Mouse (Mus musculus): ENCODE results near the gene Ptchd4. TPM values are rescaled to one million over a fixed set of nuclear protein-coding genes. Genes with fewer than 3 reads are reported as not detected.
A peak's percentile ranks its signal among the peaks of the same experiment; 100 is the strongest.

The Ptchd4 gene
- polyA plus RNA-seq, 1 experiment from 2014 or later = not detected

- 65% methylated on average over 4 of the region's 4 CpGs for WGBS (ENCODE audit: insufficient replicate concordance)
- H3K36me3 ChIP-seq (replicated peaks; ENCODE audit: insufficient read depth, low read length) = no peaks in the 10 kb centered on the region
- no peak overlapping the region for H3K4me3 ChIP-seq (ENCODE audit: low read depth, low read length)
- H3K4me1 ChIP-seq (ENCODE audit: insufficient read depth) = no peaks in the 10 kb centered on the region
- no peaks in the 10 kb centered on the region for H3K27me3 ChIP-seq (ENCODE audit: insufficient read depth, low read length)
- no peaks in the 10 kb centered on the region for H3K9me3 ChIP-seq (ENCODE audit: low read length)
- H3K9ac ChIP-seq (replicated peaks) = no peak overlapping the region
- ATAC-seq (no peak), DNase-seq (no peak)
- H3K27ac ChIP-seq (ENCODE audit: low read depth) = no peak overlapping the region
- H3K4me2 ChIP-seq (ENCODE audit: low read depth, low read length) = no peak overlapping the region
- no peak for TF ChIP-seq CTCF (IDR thresholded peaks at IDR 0.05; ENCODE audit: low read depth)
- TF ChIP-seq EP300 (IDR thresholded peaks at IDR 0.05; ENCODE audit: low read depth) = no peak
These were observed 17.8 kb upstream of the Ptchd4 start for GRCm38 (mm10) chr17:42297986-42298385.

DNA sequence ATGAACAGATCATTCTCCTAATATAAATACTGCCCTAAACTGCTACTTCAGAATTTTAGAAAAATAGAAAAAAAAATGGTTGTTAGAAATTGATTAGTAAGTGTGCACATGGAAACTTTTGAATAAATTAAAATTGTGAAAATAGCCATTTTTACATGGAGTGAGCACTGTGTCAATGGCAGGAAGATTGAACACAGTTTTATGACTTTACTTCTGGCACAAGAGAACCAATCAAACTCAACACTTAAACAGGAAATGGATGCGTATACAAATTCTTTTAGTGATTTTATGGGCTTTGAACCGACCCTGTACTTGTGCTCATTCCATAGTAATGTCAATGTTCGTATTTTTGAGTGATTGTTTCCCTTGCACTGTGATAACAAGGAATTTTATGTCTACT is 16.1 kb upstream of the Ptchd4 start:
- no peak overlapping the region for H3K9ac ChIP-seq (replicated peaks)
- no peak overlapping the region for H3K4me2 ChIP-seq (ENCODE audit: low read depth, low read length)
- H3K9me3 ChIP-seq (ENCODE audit: low read length) = no peaks in the 10 kb centered on the region
- no peaks in the 10 kb centered on the region for H3K36me3 ChIP-seq (replicated peaks; ENCODE audit: insufficient read depth, low read length)
- TF ChIP-seq CTCF (IDR thresholded peaks at IDR 0.05; ENCODE audit: low read depth) = no peak
- TF ChIP-seq EP300 (IDR thresholded peaks at IDR 0.05; ENCODE audit: low read depth) = no peak
- H3K27me3 ChIP-seq (ENCODE audit: insufficient read depth, low read length) = no peaks in the 10 kb centered on the region
- 40% methylated on average over 3 of the region's 3 CpGs for WGBS (ENCODE audit: insufficient replicate concordance)
- H3K27ac ChIP-seq (ENCODE audit: low read depth) = no peak overlapping the region
- H3K4me3 ChIP-seq (ENCODE audit: low read depth, low read length) = no peak overlapping the region
- H3K4me1 ChIP-seq (ENCODE audit: insufficient read depth) = no peaks in the 10 kb centered on the region
- ATAC-seq (no peak), DNase-seq (no peak)

DNA sequence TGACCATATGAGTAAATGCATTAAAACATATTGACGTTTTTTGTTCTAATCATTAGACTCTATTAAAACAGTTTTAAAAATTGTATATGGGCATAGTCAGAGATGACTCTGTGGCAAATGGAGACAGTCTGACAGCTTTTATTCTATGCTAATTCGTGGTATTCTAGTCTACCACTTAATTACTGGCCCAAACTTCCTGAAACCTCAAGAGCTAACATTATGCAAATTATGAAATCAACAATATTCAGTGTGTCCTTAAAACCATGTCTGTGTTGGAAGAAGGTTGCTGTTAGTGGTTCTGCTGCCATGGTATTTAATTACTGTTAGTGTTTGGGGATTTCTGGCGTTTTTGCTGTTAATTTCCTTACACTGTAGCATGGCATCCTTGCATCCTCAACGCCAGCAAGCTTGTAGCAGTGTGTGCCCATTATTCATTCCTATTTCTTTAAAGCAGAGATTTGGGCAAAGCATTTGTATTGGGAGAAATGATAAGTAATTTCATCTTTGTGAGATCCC is 12.6 kb upstream of the Ptchd4 start:
- H3K4me2 ChIP-seq (ENCODE audit: low read depth, low read length) = no peak overlapping the region
- no peaks in the 10 kb centered on the region for H3K27me3 ChIP-seq (ENCODE audit: insufficient read depth, low read length)
- no peak for TF ChIP-seq CTCF (IDR thresholded peaks at IDR 0.05; ENCODE audit: low read depth)
- TF ChIP-seq EP300 (IDR thresholded peaks at IDR 0.05; ENCODE audit: low read depth) = no peak
- no peaks in the 10 kb centered on the region for H3K9me3 ChIP-seq (ENCODE audit: low read length)
- H3K4me1 ChIP-seq (ENCODE audit: insufficient read depth) = no peaks in the 10 kb centered on the region
- H3K36me3 ChIP-seq (replicated peaks; ENCODE audit: insufficient read depth, low read length) = no peaks in the 10 kb centered on the region
- 54% methylated on average over 4 of the region's 4 CpGs for WGBS (ENCODE audit: insufficient replicate concordance)
- ATAC-seq (no peak), DNase-seq (no peak)
- H3K27ac ChIP-seq (ENCODE audit: low read depth) = no peak overlapping the region
- no peak overlapping the region for H3K4me3 ChIP-seq (ENCODE audit: low read depth, low read length)
- H3K9ac ChIP-seq (replicated peaks) = no peak overlapping the region

DNA sequence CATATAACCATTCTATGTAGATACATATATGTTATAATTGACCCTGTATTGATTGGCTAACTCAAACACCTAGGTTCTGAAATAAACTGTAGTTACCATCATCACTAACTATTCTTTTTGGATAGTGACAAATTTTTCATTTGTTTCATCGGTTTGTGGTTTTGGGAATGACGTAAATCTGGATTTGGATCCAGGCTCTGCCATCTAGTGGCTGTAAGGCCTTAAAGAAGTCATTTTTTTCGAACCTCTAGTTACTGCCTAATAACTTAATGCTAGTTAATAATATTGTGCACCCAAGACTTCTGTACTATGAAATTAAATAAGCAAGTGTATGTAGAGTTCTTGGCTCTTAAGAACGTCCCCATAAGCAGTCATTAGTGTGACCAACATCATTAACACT is 11.5 kb upstream of the Ptchd4 start:
- Histone ChIP-seq H3K27ac (ENCODE audit: low read depth) (no peak overlapping the region), H3K4me2 (ENCODE audit: low read depth, low read length) (no peak overlapping the region), H3K36me3 (replicated peaks; ENCODE audit: insufficient read depth, low read length) (no peaks in the 10 kb centered on the region), H3K9ac (replicated peaks) (no peak overlapping the region), H3K9me3 (ENCODE audit: low read length) (no peaks in the 10 kb centered on the region), H3K4me3 (ENCODE audit: low read depth, low read length) (no peak overlapping the region), H3K4me1 (ENCODE audit: insufficient read depth) (no peaks in the 10 kb centered on the region), H3K27me3 (ENCODE audit: insufficient read depth, low read length) (no peaks in the 10 kb centered on the region)
- ATAC-seq (no peak), DNase-seq (no peak)
- 55% methylated on average over 4 of the region's 4 CpGs for WGBS (ENCODE audit: insufficient replicate concordance)
- TF ChIP-seq EP300 (IDR thresholded peaks at IDR 0.05; ENCODE audit: low read depth) = no peak
- TF ChIP-seq CTCF (IDR thresholded peaks at IDR 0.05; ENCODE audit: low read depth) = 0 out of 2 replicates have a peak, but pooled peaks have one; percentile 16

GRCm38 (mm10) chr17:42307001-42307400 is 8.7 kb upstream of the Ptchd4 start:
- ATAC-seq (no peak), DNase-seq (no peak)
- Histone ChIP-seq H3K4me1 (ENCODE audit: insufficient read depth) (no peaks in the 10 kb centered on the region), H3K27me3 (ENCODE audit: insufficient read depth, low read length) (no peaks in the 10 kb centered on the region), H3K9me3 (ENCODE audit: low read length) (no peaks in the 10 kb centered on the region), H3K36me3 (replicated peaks; ENCODE audit: insufficient read depth, low read length) (no peaks in the 10 kb centered on the region), H3K4me3 (ENCODE audit: low read depth, low read length) (no peak overlapping the region), H3K9ac (replicated peaks) (no peak overlapping the region), H3K27ac (ENCODE audit: low read depth) (no peak overlapping the region), H3K4me2 (ENCODE audit: low read depth, low read length) (no peak overlapping the region)
- no peak for TF ChIP-seq CTCF (IDR thresholded peaks at IDR 0.05; ENCODE audit: low read depth)
- TF ChIP-seq EP300 (IDR thresholded peaks at IDR 0.05; ENCODE audit: low read depth) = no peak
- 85% methylated on average over 1 of the region's 1 CpGs for WGBS (ENCODE audit: insufficient replicate concordance)

GRCm38 (mm10) chr17:42310136-42310535 is 5.6 kb upstream of the Ptchd4 start:
- no peak overlapping the region for H3K9ac ChIP-seq (replicated peaks)
- TF ChIP-seq EP300 (IDR thresholded peaks at IDR 0.05; ENCODE audit: low read depth) (no peak), CTCF (IDR thresholded peaks at IDR 0.05; ENCODE audit: low read depth) (no peak)
- H3K4me2 ChIP-seq (ENCODE audit: low read depth, low read length) = no peak overlapping the region
- DNase-seq (no peak), ATAC-seq (no peak)
- H3K4me1 ChIP-seq (ENCODE audit: insufficient read depth) = no peaks in the 10 kb centered on the region
- H3K9me3 ChIP-seq (ENCODE audit: low read length) = no peaks in the 10 kb centered on the region
- no peak overlapping the region for H3K4me3 ChIP-seq (ENCODE audit: low read depth, low read length)
- H3K27me3 ChIP-seq (ENCODE audit: insufficient read depth, low read length) = no peaks in the 10 kb centered on the region
- H3K36me3 ChIP-seq (replicated peaks; ENCODE audit: insufficient read depth, low read length) = no peaks in the 10 kb centered on the region
- no peak overlapping the region for H3K27ac ChIP-seq (ENCODE audit: low read depth)

- TF ChIP-seq CTCF (IDR thresholded peaks at IDR 0.05; ENCODE audit: low read depth) (no peak), EP300 (IDR thresholded peaks at IDR 0.05; ENCODE audit: low read depth) (no peak)
- H3K9ac ChIP-seq (replicated peaks) = no peak overlapping the region
- WGBS (ENCODE audit: insufficient replicate concordance) = 2% methylated on average over 22 of the region's 22 CpGs
- H3K27me3 ChIP-seq (ENCODE audit: insufficient read depth, low read length) = peaks cover 16% of the 10 kb centered on the region
- peak overlapping the region; percentile 46 for H3K4me2 ChIP-seq (ENCODE audit: low read depth, low read length)
- DNase-seq (peak; percentile 12), ATAC-seq (no peak)
- no peaks in the 10 kb centered on the region for H3K9me3 ChIP-seq (ENCODE audit: low read length)
- H3K4me3 ChIP-seq (ENCODE audit: low read depth, low read length) = peak overlapping the region; percentile 20; the same call in 1 of the 2 replicates
- H3K4me1 ChIP-seq (ENCODE audit: insufficient read depth) = no peaks in the 10 kb centered on the region
- H3K27ac ChIP-seq (ENCODE audit: low read depth) = no peak overlapping the region
- H3K36me3 ChIP-seq (replicated peaks; ENCODE audit: insufficient read depth, low read length) = no peaks in the 10 kb centered on the region
These were observed 850 bp downstream of the Ptchd4 start for GRCm38 (mm10) chr17:42316612-42316982.
